Mouse (Mus musculus) stomach, embryonic 14.5 days (tissue): ENCODE data around the gene 4930426L09Rik. TPM values are rescaled to one million over a fixed set of nuclear protein-coding genes. Genes with fewer than 3 reads are reported as not detected.

Experiments used
- ATAC-seq: fragments of 200-750 bp; cut with Nextera tagmentation; 2 replicates; pipeline ENCODE4 v1.8.0; 2017; ENCODE audit warnings: low read depth, moderate TSS enrichment; ENCODE audit not compliant: insufficient number of reproducible peaks, insufficient read depth, low FRiP score
- H3K27ac ChIP-seq: fragments of 300-500 bp; sonication (generic); 2 replicates; pipeline ENCODE4 v1.5.1; 2014; ENCODE audit warnings: mild to moderate bottlenecking, low read length, moderate library complexity, mixed read lengths
- H3K27me3 ChIP-seq: fragments of 300-500 bp; sonication (generic); 2 replicates; pipeline ENCODE4 v1.6.1; 2014; ENCODE audit warnings: low read length, control low read depth, mixed read lengths; ENCODE audit not compliant: control insufficient read depth, insufficient read depth
- H3K36me3 ChIP-seq: fragments of 300-500 bp; sonication (generic); 2 replicates; pipeline ENCODE4 v1.6.1; 2014; ENCODE audit warnings: mild to moderate bottlenecking, control low read depth, low read length, moderate library complexity, mixed read lengths; ENCODE audit not compliant: control insufficient read depth, insufficient read depth
- H3K4me1 ChIP-seq: fragments of 300-500 bp; sonication (generic); 2 replicates; pipeline ENCODE4 v1.6.1; 2014; ENCODE audit warnings: low read length, control low read depth, mixed read lengths; ENCODE audit not compliant: control insufficient read depth, insufficient read depth
- H3K4me2 ChIP-seq: fragments of 300-500 bp; sonication (generic); replicated peaks from 2 replicates; pipeline ENCODE4 v1.6.1; 2014; ENCODE audit warnings: low read depth, low read length, control low read depth
- H3K4me3 ChIP-seq: fragments of 300-500 bp; sonication (generic); 2 replicates; pipeline ENCODE4 v1.5.1; 2014; ENCODE audit warnings: low read depth, low read length, control low read depth
- H3K9ac ChIP-seq: fragments of 300-500 bp; sonication (generic); replicated peaks from 2 replicates; pipeline ENCODE4 v1.6.1; 2014; ENCODE audit warnings: low read depth, mild to moderate bottlenecking, control low read depth, low read length, moderate library complexity, mixed read lengths
- H3K9me3 ChIP-seq: fragments of 300-500 bp; sonication (generic); 2 replicates; pipeline ENCODE4 v1.6.1; 2016; ENCODE audit warnings: low read depth, low read length, control low read depth; ENCODE audit not compliant: control insufficient read depth
- WGBS: fragments of 180-500 bp; shearing (Covaris S2); extraction: QIAGEN DNeasy Blood & Tissue Kit; methylation state at CpG from one replicate; pipeline ENCODE4 v1.1.7; 2014; 5-methylcytosine and 5-hydroxymethylcytosine counted together
- polyA plus RNA-seq: library from polyadenylated mRNA; unstranded; fragments of >200 nt; fragmentation: Nextera tagmentation; extraction: Ambion mirVana; gene quantifications from 2 replicates; pipeline ENCODE4 v1.2.1, GENCODE M21; 2014

Gene 4930426L09Rik
- polyA plus RNA-seq, 1 experiment from 2014 or later = 0.72 TPM

DNA sequence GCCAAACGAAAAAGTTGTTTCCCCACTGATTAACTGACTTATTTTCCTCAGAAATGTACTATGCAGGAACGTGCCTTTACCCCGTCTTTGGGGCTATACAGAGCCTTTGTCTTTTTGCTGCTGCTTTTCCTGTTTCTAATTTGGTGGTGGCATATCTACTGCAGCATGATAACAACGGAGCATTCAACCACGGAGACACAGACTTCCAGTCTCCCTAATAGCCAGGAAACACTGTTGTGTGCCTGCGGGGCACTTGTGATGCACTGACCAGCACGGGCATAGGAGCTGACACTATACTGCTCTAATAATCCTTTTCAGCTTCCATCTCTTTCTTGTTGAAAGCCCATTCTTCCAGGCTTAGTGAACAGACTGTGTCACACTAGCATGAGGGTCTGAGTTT, 41.2 kb upstream of the 4930426L09Rik start:
- Histone ChIP-seq H3K27ac (no peak overlapping the region), H3K9ac (no peak overlapping the region), H3K9me3 (no peaks in the 10 kb centered on the region), H3K27me3 (no peaks in the 10 kb centered on the region), H3K4me2 (no peak overlapping the region), H3K36me3 (no peaks in the 10 kb centered on the region), H3K4me3 (no peak overlapping the region), H3K4me1 (peaks cover 7% of the 10 kb centered on the region; the same call in 1 of the 2 replicates)
- WGBS = 79% methylated on average over 7 of the region's 7 CpGs
- no peak for ATAC-seq

GRCm38 (mm10) chr2:18957459-18957858, 40.7 kb upstream of the 4930426L09Rik start:
- WGBS = 91% methylated on average over 7 of the region's 7 CpGs
- Histone ChIP-seq H3K27me3 (no peaks in the 10 kb centered on the region), H3K4me1 (peaks cover 3% of the 10 kb centered on the region; the same call in 1 of the 2 replicates), H3K4me2 (no peak overlapping the region), H3K27ac (no peak overlapping the region), H3K4me3 (no peak overlapping the region), H3K36me3 (no peaks in the 10 kb centered on the region), H3K9me3 (no peaks in the 10 kb centered on the region), H3K9ac (no peak overlapping the region)
- ATAC-seq = no peak

DNA sequence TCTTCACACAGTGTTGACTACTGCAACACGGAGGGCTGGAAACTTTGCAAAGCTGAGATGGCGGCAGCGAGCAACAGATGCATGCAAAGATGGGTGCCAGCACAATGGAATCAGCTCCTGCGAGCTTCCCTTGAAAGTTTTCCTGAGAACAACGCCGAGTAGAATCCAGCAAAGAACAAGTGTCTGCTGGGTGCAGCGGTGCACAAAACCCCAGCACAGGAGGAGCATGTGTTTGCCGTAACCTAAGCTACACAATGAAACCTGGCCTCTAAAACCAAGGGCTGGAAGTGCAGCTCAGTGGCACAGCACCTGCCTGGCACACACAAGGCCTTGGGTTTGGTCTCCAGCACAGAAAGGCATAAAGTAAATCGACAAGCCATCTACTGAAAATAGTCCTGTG, 40.1 kb upstream of the 4930426L09Rik start:
- no peaks in the 10 kb centered on the region for H3K27me3 ChIP-seq
- H3K27ac ChIP-seq = no peak overlapping the region
- H3K4me3 ChIP-seq = no peak overlapping the region
- no peaks in the 10 kb centered on the region for H3K9me3 ChIP-seq
- no peak for ATAC-seq
- H3K36me3 ChIP-seq = no peaks in the 10 kb centered on the region
- H3K4me1 ChIP-seq = no peaks in the 10 kb centered on the region
- H3K4me2 ChIP-seq = no peak overlapping the region
- H3K9ac ChIP-seq = no peak overlapping the region
- 90% methylated on average over 9 of the region's 9 CpGs for WGBS

DNA sequence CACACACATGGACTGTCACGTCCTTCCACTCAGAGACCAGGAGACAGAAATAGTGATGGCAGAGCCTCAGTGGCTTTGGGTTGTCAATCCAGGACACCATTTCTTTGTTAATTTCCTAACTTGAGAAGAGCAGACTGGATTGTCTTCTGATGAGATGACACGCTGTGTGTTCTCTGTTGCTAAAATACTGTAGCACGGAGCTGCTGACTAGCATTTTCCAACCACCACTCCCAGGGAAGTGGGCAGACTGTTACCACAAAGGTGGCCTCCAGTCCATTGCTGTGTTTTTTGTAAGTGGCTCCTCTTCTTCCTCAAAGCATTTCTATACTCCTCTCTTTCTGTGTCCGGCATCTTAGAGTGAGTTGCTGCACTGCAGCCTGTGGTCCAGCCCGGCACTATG, 39.6 kb upstream of the 4930426L09Rik start:
- H3K4me1 ChIP-seq = no peaks in the 10 kb centered on the region
- no peak overlapping the region for H3K27ac ChIP-seq
- H3K36me3 ChIP-seq = no peaks in the 10 kb centered on the region
- H3K4me2 ChIP-seq = no peak overlapping the region
- no peaks in the 10 kb centered on the region for H3K27me3 ChIP-seq
- no peak overlapping the region for H3K9ac ChIP-seq
- no peak for ATAC-seq
- no peaks in the 10 kb centered on the region for H3K9me3 ChIP-seq
- H3K4me3 ChIP-seq = no peak overlapping the region
- WGBS = 92% methylated on average over 5 of the region's 5 CpGs

- Histone ChIP-seq H3K9me3 (no peaks in the 10 kb centered on the region), H3K9ac (no peak overlapping the region), H3K4me1 (no peaks in the 10 kb centered on the region), H3K4me3 (no peak overlapping the region), H3K36me3 (no peaks in the 10 kb centered on the region), H3K4me2 (no peak overlapping the region), H3K27ac (no peak overlapping the region), H3K27me3 (no peaks in the 10 kb centered on the region)
- 94% methylated on average over 6 of the region's 6 CpGs for WGBS
- ATAC-seq = no peak
Observed at GRCm38 (mm10) chr2:18959008-18959407, 39.1 kb upstream of the 4930426L09Rik start.

DNA sequence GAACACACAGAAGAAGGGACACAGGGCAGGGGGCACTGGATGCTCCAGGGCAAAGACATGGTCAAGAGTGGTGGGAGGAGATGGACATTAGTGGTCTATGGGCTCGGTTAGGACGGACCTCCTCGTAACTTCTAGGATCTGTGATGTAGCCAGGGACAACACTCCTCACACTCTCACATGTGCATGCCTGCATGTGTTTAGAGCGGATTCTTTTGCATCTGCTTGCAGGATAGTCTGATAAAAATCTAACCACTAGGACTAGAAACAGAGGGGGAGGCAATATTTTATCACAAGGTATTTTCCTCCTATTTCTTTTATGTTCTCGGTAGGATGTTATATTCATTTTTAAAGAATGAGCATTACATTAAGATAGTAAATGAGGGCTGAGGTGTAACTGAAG, 38.6 kb upstream of the 4930426L09Rik start:
- Histone ChIP-seq H3K9ac (no peak overlapping the region), H3K36me3 (no peaks in the 10 kb centered on the region), H3K4me2 (no peak overlapping the region), H3K9me3 (no peaks in the 10 kb centered on the region), H3K27ac (no peak overlapping the region), H3K27me3 (no peaks in the 10 kb centered on the region), H3K4me1 (no peaks in the 10 kb centered on the region), H3K4me3 (no peak overlapping the region)
- ATAC-seq = no peak
- 93% methylated on average over 5 of the region's 5 CpGs for WGBS

DNA sequence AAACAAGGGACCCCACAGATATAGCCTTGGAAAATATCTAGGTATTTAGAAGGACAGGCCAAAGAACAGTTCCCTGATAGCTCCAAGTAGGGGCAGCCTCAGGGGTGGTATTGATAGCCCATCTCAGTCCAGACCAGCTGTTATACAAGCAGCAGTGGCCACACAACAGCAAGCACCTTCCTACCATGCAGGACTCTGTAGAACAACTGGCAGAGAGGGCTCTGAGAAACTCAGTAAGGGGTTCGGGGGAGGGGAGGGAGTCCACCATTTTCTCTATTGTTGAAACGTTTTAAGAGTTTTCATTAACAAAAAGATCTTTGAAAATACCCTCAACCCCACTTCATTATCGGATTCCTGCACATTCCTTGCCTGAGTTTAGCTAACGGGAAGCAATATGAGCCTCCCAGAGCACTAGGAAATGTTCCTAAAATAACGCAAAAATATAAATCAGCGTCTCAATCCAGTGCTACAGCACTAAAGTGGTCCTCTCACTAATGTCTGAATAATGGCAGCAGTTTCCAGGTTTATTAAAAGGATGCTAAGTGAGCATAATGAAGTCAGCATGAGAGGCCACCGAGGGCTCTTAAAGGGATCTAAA, 37.7 kb upstream of the 4930426L09Rik start:
- Histone ChIP-seq H3K4me3 (no peak overlapping the region), H3K27me3 (no peaks in the 10 kb centered on the region), H3K9me3 (no peaks in the 10 kb centered on the region), H3K4me2 (no peak overlapping the region), H3K27ac (no peak overlapping the region), H3K4me1 (no peaks in the 10 kb centered on the region), H3K9ac (no peak overlapping the region), H3K36me3 (no peaks in the 10 kb centered on the region)
- no peak for ATAC-seq
- 43% methylated on average over 7 of the region's 7 CpGs for WGBS

DNA sequence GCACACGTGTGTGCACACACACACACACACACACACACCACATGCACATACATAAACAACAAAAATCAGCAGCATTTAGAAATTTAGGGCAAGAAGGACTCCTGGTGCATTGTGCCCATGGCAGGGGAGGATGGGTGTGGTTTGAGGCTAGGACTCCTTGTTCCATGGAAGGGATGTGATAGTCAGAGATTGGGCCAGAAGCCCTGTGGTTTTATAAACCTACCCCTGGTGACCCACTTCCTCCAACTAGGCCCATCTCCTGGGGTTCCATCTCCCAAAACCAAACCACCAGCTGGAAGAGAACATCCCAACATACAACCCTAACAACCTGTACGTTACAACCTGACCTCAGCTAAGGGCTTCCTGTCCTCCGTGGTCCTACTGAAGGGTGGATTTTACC, 35.6 kb upstream of the 4930426L09Rik start:
- Histone ChIP-seq H3K4me2 (no peak overlapping the region), H3K27ac (no peak overlapping the region), H3K36me3 (no peaks in the 10 kb centered on the region), H3K27me3 (no peaks in the 10 kb centered on the region), H3K4me3 (no peak overlapping the region), H3K9me3 (no peaks in the 10 kb centered on the region), H3K9ac (no peak overlapping the region), H3K4me1 (no peaks in the 10 kb centered on the region)
- 85% methylated on average over 3 of the region's 3 CpGs for WGBS
- no peak for ATAC-seq
